Mouse (Mus musculus) E14TG2a.4 (cell line): ENCODE measurements around the gene B830017H08Rik.

Experiments
- CTCF ChIP-seq: conservative IDR thresholded peaks from 2 replicates; pipeline ENCODE4 v1.5.1; 2014; ENCODE audit warnings: low read length
- NANOG ChIP-seq: IDR thresholded peaks from 2 replicates; pipeline ENCODE4 v1.6.1; 2014; ENCODE audit warnings: borderline replicate concordance, low read length, mixed read lengths

GRCm38 (mm10) chr16:17835481-17835880, 2.6 kb downstream of the B830017H08Rik start:
- TF ChIP-seq CTCF (no peak), NANOG (no peak)
